8 mouse cellular contexts compared by ENCODE assay signal in genomic region chr1:135731897-135732684, GRCm38 (mm10). TPM values are rescaled to one million over a fixed set of nuclear protein-coding genes. Genes with fewer than 3 reads are reported as not detected.
DNase-seq lines count a peak whose midpoint lies in the region; ATAC-seq and TF ChIP-seq lines count a peak whose summit lies in the region.

No protein-coding gene starts in this region.

- peak overlapping the region; percentile 26; the same call in 1 of the 2 replicates for H3K27ac ChIP-seq in hindbrain, postnatal 0 days
- peak overlapping the region; percentile 96 for H3K27ac ChIP-seq in lung, embryonic 16.5 days (ENCODE audit: low read length)

- no peak for ATAC-seq in hindbrain, postnatal 0 days
- ATAC-seq in lung, embryonic 16.5 days (ENCODE audit: low read depth) = peak; percentile 80

- no peaks in the 10 kb centered on the region for H3K36me3 ChIP-seq in hindbrain, postnatal 0 days (ENCODE audit: insufficient read depth, low read length)
- no peaks in the 10 kb centered on the region; the same call in 1 of the 2 replicates for H3K36me3 ChIP-seq in lung, embryonic 16.5 days (ENCODE audit: control insufficient read depth, insufficient read depth, low read length)

- no peak for TF ChIP-seq CTCF in hindbrain, postnatal 0 days (IDR thresholded peaks at IDR 0.05; ENCODE audit: low read depth)

- peaks cover 16% of the 10 kb centered on the region for H3K4me1 ChIP-seq in hindbrain, postnatal 0 days (ENCODE audit: insufficient read depth, low read length)
- peaks cover 76% of the 10 kb centered on the region for H3K4me1 ChIP-seq in lung, embryonic 16.5 days (replicated peaks; ENCODE audit: control insufficient read depth, insufficient read depth, low read length)

- H3K4me2 ChIP-seq in hindbrain, postnatal 0 days (ENCODE audit: low read depth, low read length) = peak overlapping the region; percentile 11; the same call in 1 of the 2 replicates
- peak overlapping the region; percentile 77 for H3K4me2 ChIP-seq in lung, embryonic 16.5 days (ENCODE audit: low read depth, low read length)

- no peaks in the 10 kb centered on the region for H3K9me3 ChIP-seq in hindbrain, postnatal 0 days (ENCODE audit: low read length)
- H3K9me3 ChIP-seq in lung, embryonic 16.5 days (ENCODE audit: control insufficient read depth, low read length) = no peaks in the 10 kb centered on the region

- WGBS in hindbrain, postnatal 0 days = 41% methylated on average over 11 of the region's 11 CpGs
- 14% methylated on average over 11 of the region's 11 CpGs for WGBS in lung, embryonic 16.5 days

- H3K9ac ChIP-seq in hindbrain, postnatal 0 days (replicated peaks; ENCODE audit: low read length) = no peak overlapping the region
- peak overlapping the region; percentile 91 for H3K9ac ChIP-seq in lung, embryonic 16.5 days (ENCODE audit: low read length)

- H3K4me3 ChIP-seq in hindbrain, postnatal 0 days (ENCODE audit: low read length) = no peak overlapping the region
- peak overlapping the region; percentile 80 for H3K4me3 ChIP-seq in lung, embryonic 16.5 days (ENCODE audit: low read length)

- no peaks in the 10 kb centered on the region for H3K27me3 ChIP-seq in hindbrain, postnatal 0 days (ENCODE audit: insufficient read depth, low read length)
- H3K27me3 ChIP-seq in lung, embryonic 16.5 days (ENCODE audit: control insufficient read depth, insufficient read depth, low read depth, low read length) = no peaks in the 10 kb centered on the region

- DNase-seq in NIH3T3 (ENCODE audit: low read depth) = peak; percentile 96
- peak; percentile 80 for DNase-seq in embryo, embryonic 10.5 days (ENCODE audit: low spot score)
- DNase-seq in hindbrain, postnatal 0 days (ENCODE audit: low spot score) = peak; percentile 24
- no peak for DNase-seq in right cerebral cortex, postnatal 4 days
- no peak for DNase-seq in cerebellum, adult 11 months
- no peak for DNase-seq in thymus, postnatal 36 days
- DNase-seq in cerebellum, adult 9-11 months = no peak

RNA-seq across cellular contexts. Expression of gene Csrp1, which starts 12.2 kb away (rescaled TPM):
- 93.1 and 95.2 TPM in 2 replicates for total RNA-seq in hindbrain, postnatal 0 days (2014; rRNA removed)
- 33.0 and 35.2 TPM in 2 replicates for polyA plus RNA-seq in hindbrain, postnatal 0 days (2015; fragmentation: Nextera tagmentation; extraction: Ambion mirVana)
- polyA plus RNA-seq in lung, embryonic 16.5 days (2015; fragmentation: Nextera tagmentation; extraction: Ambion mirVana) = 268 and 290 TPM in 2 replicates

RNA-seq across cellular contexts. Expression of gene Phlda3, which starts 33.8 kb away (rescaled TPM):
- total RNA-seq in hindbrain, postnatal 0 days (2014; rRNA removed) = 66.4 and 82.3 TPM in 2 replicates
- 51.1 and 51.5 TPM in 2 replicates for polyA plus RNA-seq in hindbrain, postnatal 0 days (2015; fragmentation: Nextera tagmentation; extraction: Ambion mirVana)
- polyA plus RNA-seq in lung, embryonic 16.5 days (2015; fragmentation: Nextera tagmentation; extraction: Ambion mirVana) = 62.8 and 63.2 TPM in 2 replicates

RNA-seq across cellular contexts. Expression of gene Tnni1, which starts 47.1 kb away (rescaled TPM):
- 1.3 and 2.4 TPM in 2 replicates for total RNA-seq in hindbrain, postnatal 0 days (2014; rRNA removed)
- 1.0 and 1.1 TPM in 2 replicates for polyA plus RNA-seq in hindbrain, postnatal 0 days (2015; fragmentation: Nextera tagmentation; extraction: Ambion mirVana)
- polyA plus RNA-seq in lung, embryonic 16.5 days (2015; fragmentation: Nextera tagmentation; extraction: Ambion mirVana) = 92.3 and 105 TPM in 2 replicates

Comparison
In these comparisons a context has a peak if more than half of its experiments do, and no peak if none do; other contexts are left out.
1. DNase-seq: peak in NIH3T3 (single experiment), embryo, embryonic 10.5 days (single experiment) and hindbrain, postnatal 0 days (single experiment); none in right cerebral cortex, postnatal 4 days (single experiment), cerebellum, adult 11 months (single experiment), thymus, postnatal 36 days (0 of 2) and cerebellum, adult 9-11 months (single experiment).
2. RNA of gene Tnni1, which starts 47.1 kb away (polyA plus RNA-seq): 92.3 to 105 TPM in lung, embryonic 16.5 days; 1.0 to 1.1 TPM in hindbrain, postnatal 0 days; every median in the first group is over 10 times any median in the second.